ENCODE assay signal across 11 mouse cellular contexts in genomic region chr1:64509678-64510077, GRCm38 (mm10). TPM values are rescaled to one million over a fixed set of nuclear protein-coding genes. Genes with fewer than 3 reads are reported as not detected.
A peak's percentile ranks its signal among the peaks of the same experiment; 100 is the strongest.
DNase-seq lines count a peak whose midpoint lies in the region.
"Had no signal": no experiment of that assay in that cellular context is flagged by ENCODE, and none has a peak within 500 bp of the region (broad histone marks: within the 10 kb centered on the region; RNA-seq: fewer than 3 reads in every experiment).

No protein-coding gene starts in this region.

- intact Hi-C loops in left cerebral cortex, postnatal 4 days (cut with DNase I): no loop called here

- DNase-seq in left cerebral cortex, adult 11 months (ENCODE audit: low spot score): peak; percentile 58
- no peak for DNase-seq in left cerebral cortex, postnatal 4 days
- peak; percentile 76 to 84 for DNase-seq in frontal cortex, adult 2 months (ENCODE audit: extremely low spot score in 1 of 2, low spot score in 1 of 2)
- peak; percentile 52 to 71 for DNase-seq in left cerebral cortex, adult 9 months (ENCODE audit: low spot score in 2 of 2)
- peak; percentile 34 for DNase-seq in right cerebral cortex, postnatal 4 days
- no peak for DNase-seq in urinary bladder, adult 2 months (ENCODE audit: low spot score)
- DNase-seq in testis, postnatal 14 days (ENCODE audit: low spot score): no peak
- DNase-seq: cerebellum, postnatal 36 days; heart, postnatal 4 days; kidney, postnatal 10 days; liver, postnatal 0 days had no signal

RNA-seq across cellular contexts. Expression of gene Creb1, which starts 22.8 kb away (rescaled TPM):
- 10 to 100 TPM; 53.8 to 62.6 TPM for total RNA-seq in left cerebral cortex, postnatal 4 days (2021)
- polyA plus RNA-seq in frontal cortex, adult 2 months (2012; rRNA removed): 17.4 and 17.5 TPM in 2 replicates
- polyA plus RNA-seq in urinary bladder, adult 2 months (2012; rRNA removed): 9.2 and 12.0 TPM in 2 replicates

Comparison
In these comparisons a context has a peak if more than half of its experiments do, and no peak if none do; other contexts are left out.
1. DNase-seq: peak in left cerebral cortex, adult 11 months (single experiment), frontal cortex, adult 2 months (2 of 2), left cerebral cortex, adult 9 months (2 of 2) and right cerebral cortex, postnatal 4 days (single experiment); none in left cerebral cortex, postnatal 4 days (single experiment), urinary bladder, adult 2 months (single experiment) and testis, postnatal 14 days (single experiment).